ENCODE assay signal across 8 mouse cellular contexts in the genomic region with DNA sequence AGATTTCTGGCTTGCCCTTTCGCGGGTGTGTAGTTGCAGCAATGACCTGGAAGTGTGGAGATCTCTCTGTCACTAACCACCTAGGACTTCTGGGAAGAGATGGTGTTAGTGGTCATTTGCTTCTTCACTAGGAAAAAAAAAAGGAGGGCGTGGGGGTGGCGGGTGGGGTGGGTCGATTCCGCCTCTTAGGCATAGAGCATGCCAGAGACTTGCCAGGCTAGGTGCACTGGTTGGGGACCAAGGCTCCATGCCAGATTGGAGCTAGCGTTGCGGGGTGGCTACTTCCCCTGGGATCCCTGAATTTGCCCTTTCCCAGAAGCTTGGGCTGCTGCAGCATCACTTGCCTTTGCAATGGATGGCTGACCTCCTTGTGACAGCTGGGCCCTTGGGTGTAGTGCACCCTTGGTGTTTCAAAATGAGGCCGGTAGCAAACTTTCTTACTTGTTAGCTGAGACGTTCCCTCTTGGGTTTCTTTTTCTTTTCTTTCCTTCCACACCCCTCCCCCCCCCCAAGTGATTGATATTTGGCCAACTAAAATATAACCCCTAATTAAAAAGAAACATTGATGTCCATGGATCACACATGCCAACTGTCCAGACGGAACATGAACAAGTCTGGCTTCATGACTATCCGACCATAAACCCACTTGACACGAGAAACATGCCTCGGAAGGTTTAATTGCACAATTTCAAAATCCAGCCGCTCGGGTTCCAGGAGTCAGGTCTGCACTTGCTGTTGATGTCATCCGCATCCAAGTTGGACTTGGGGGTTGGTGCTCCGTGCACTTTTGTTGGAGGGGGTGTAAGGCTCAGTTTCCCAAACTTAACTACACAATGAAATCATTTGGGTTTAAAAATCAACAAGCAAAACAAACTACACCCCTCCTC. TPM values are rescaled to one million over a fixed set of nuclear protein-coding genes. Genes with fewer than 3 reads are reported as not detected.
DNase-seq lines count a peak whose midpoint lies in the region; ATAC-seq and TF ChIP-seq lines count a peak whose summit lies in the region.

No protein-coding gene starts in this region.

- no peak for TF ChIP-seq CTCF in lung, embryonic 14.5 days (IDR thresholded peaks at IDR 0.05; ENCODE audit: low read depth)
- no peak for TF ChIP-seq CTCF in midbrain, postnatal 0 days (IDR thresholded peaks at IDR 0.05)

- no peaks in the 10 kb centered on the region for H3K27me3 ChIP-seq in lung, embryonic 14.5 days (ENCODE audit: insufficient read depth, low read length)
- peaks cover 30% of the 10 kb centered on the region for H3K27me3 ChIP-seq in forebrain, embryonic 14.5 days (replicated peaks; ENCODE audit: control insufficient read depth, insufficient read depth, low read length)
- H3K27me3 ChIP-seq in midbrain, postnatal 0 days (ENCODE audit: insufficient read depth, low read length) = peaks cover 24% of the 10 kb centered on the region

- no peaks in the 10 kb centered on the region for H3K9me3 ChIP-seq in lung, embryonic 14.5 days (ENCODE audit: low read depth, low read length)
- no peaks in the 10 kb centered on the region for H3K9me3 ChIP-seq in forebrain, embryonic 14.5 days (replicated peaks; ENCODE audit: control insufficient read depth, low read length)
- no peaks in the 10 kb centered on the region for H3K9me3 ChIP-seq in midbrain, postnatal 0 days (ENCODE audit: low read length)

- H3K36me3 ChIP-seq in lung, embryonic 14.5 days (ENCODE audit: insufficient read depth) = no peaks in the 10 kb centered on the region
- no peaks in the 10 kb centered on the region for H3K36me3 ChIP-seq in forebrain, embryonic 14.5 days (ENCODE audit: control insufficient read depth, insufficient read depth, low read length)
- H3K36me3 ChIP-seq in midbrain, postnatal 0 days (ENCODE audit: insufficient read depth, low read length) = no peaks in the 10 kb centered on the region

- DNase-seq in lung, embryonic 14.5 days = peak; percentile 24
- no peak for DNase-seq in lung, postnatal 4 days
- DNase-seq in forebrain, embryonic 14.5 days (ENCODE audit: low spot score) = no peak
- peak; percentile 19 for DNase-seq in kidney, postnatal 14 days
- no peak for DNase-seq in midbrain, postnatal 0 days (ENCODE audit: low spot score)
- no peak for DNase-seq in natural killer cell, adult 2 months (ENCODE audit: low spot score in 2 of 2)
- no peak for DNase-seq in right cerebral cortex, postnatal 10 days (ENCODE audit: low spot score in 2 of 2)

- 20% methylated on average over 18 of the region's 18 CpGs for WGBS in lung, embryonic 14.5 days
- 39% methylated on average over 16 of the region's 18 CpGs for WGBS in forebrain, embryonic 14.5 days
- WGBS in midbrain, postnatal 0 days = 40% methylated on average over 18 of the region's 18 CpGs

- H3K27ac ChIP-seq in lung, embryonic 14.5 days (ENCODE audit: low read depth) = no peak overlapping the region
- H3K27ac ChIP-seq in forebrain, embryonic 14.5 days (ENCODE audit: low read depth, low read length) = no peak overlapping the region
- no peak overlapping the region for H3K27ac ChIP-seq in midbrain, postnatal 0 days (ENCODE audit: low read depth, low read length)

- H3K4me3 ChIP-seq in lung, embryonic 14.5 days (ENCODE audit: low read depth, low read length) = peak overlapping the region; percentile 68
- H3K4me3 ChIP-seq in forebrain, embryonic 14.5 days (ENCODE audit: low read depth, low read length) = peak overlapping the region; percentile 46
- peak overlapping the region; percentile 67 for H3K4me3 ChIP-seq in midbrain, postnatal 0 days (ENCODE audit: low read depth, low read length)

- no peak for ATAC-seq in lung, embryonic 14.5 days (ENCODE audit: insufficient read depth)
- no peak for ATAC-seq in forebrain, embryonic 14.5 days
- no peak for ATAC-seq in midbrain, postnatal 0 days (ENCODE audit: low FRiP score)
- no peak for ATAC-seq in granulocyte monocyte progenitor cell, adult 5-6 weeks (replicated peaks; ENCODE audit: poor library complexity, severe bottlenecking)

- peaks cover 9% of the 10 kb centered on the region; the same call in 1 of the 2 replicates for H3K4me1 ChIP-seq in lung, embryonic 14.5 days (ENCODE audit: insufficient read depth)
- peaks cover 6% of the 10 kb centered on the region; the same call in 1 of the 2 replicates for H3K4me1 ChIP-seq in forebrain, embryonic 14.5 days (ENCODE audit: control insufficient read depth, insufficient read depth, low read length)
- peaks cover 6% of the 10 kb centered on the region; the same call in 1 of the 2 replicates for H3K4me1 ChIP-seq in midbrain, postnatal 0 days (ENCODE audit: insufficient read depth, low read length)

- peak overlapping the region; percentile 88 for H3K4me2 ChIP-seq in lung, embryonic 14.5 days
- H3K4me2 ChIP-seq in forebrain, embryonic 14.5 days (ENCODE audit: low read length) = peak overlapping the region; percentile 98
- peak overlapping the region; percentile 98 for H3K4me2 ChIP-seq in midbrain, postnatal 0 days (ENCODE audit: low read depth, low read length, poor library complexity, severe bottlenecking)

- peak overlapping the region; percentile 69 for H3K9ac ChIP-seq in lung, embryonic 14.5 days
- H3K9ac ChIP-seq in forebrain, embryonic 14.5 days (ENCODE audit: low read length) = no peak overlapping the region; the same call in 1 of the 2 replicates
- peak overlapping the region; percentile 57; the same call in 1 of the 2 replicates for H3K9ac ChIP-seq in midbrain, postnatal 0 days (replicated peaks; ENCODE audit: low read length, poor library complexity, severe bottlenecking)

RNA-seq across cellular contexts. Expression of a gene that starts 1.4 kb away (rescaled TPM):
- polyA plus RNA-seq in lung, embryonic 14.5 days (2014; fragmentation: Nextera tagmentation; extraction: Ambion mirVana) = 9.2 and 11.5 TPM in 2 replicates
- polyA plus RNA-seq in forebrain, embryonic 14.5 days (2014; fragmentation: Nextera tagmentation; extraction: Ambion mirVana) = 2.1 and 3.9 TPM in 2 replicates
- 19.3 and 25.1 TPM in 2 replicates for total RNA-seq in midbrain, postnatal 0 days (2014; rRNA removed)
- 9.6 and 10.7 TPM in 2 replicates for polyA plus RNA-seq in midbrain, postnatal 0 days (2015; fragmentation: Nextera tagmentation; extraction: Ambion mirVana)
- not detected in 2 replicates for total RNA-seq in granulocyte monocyte progenitor cell, adult 5-6 weeks (2014; fragmentation: Nextera tagmentation)
- total RNA-seq in granulocyte monocyte progenitor cell, adult 5-6 weeks (2017) = 0.09 TPM in 1 of 2 replicates, not detected in the other

Comparison
In these comparisons a context has a peak if more than half of its experiments do, and no peak if none do; other contexts are left out.
1. DNase-seq: peak in lung, embryonic 14.5 days (single experiment) and kidney, postnatal 14 days (single experiment); none in lung, postnatal 4 days (0 of 2), forebrain, embryonic 14.5 days (single experiment), midbrain, postnatal 0 days (single experiment), natural killer cell, adult 2 months (0 of 2) and right cerebral cortex, postnatal 10 days (0 of 2).
2. Peak in every context shown above with its lines, with median percentiles within 50 percentile points of each other: H3K4me2 ChIP-seq and H3K4me3 ChIP-seq.